Mouse (Mus musculus): Measurements from ENCODE around the gene Bpnt1. TPM values are rescaled to one million over a fixed set of nuclear protein-coding genes. Genes with fewer than 3 reads are reported as not detected.
A peak's percentile ranks its signal among the peaks of the same experiment; 100 is the strongest.

The Bpnt1 gene
- polyA plus RNA-seq, 1 experiment from 2014 or later, result 32.3 TPM

MicroRNA genes within 50 kb of the gene (microRNA counts, 519-probe panel; counts per million panel counts)
- 2,183 counts per million, percentile 26 among the panel's probes with 10 or more counts for microRNA mmu-miR-194

Small RNA genes within 50 kb of the gene (microRNA-seq; reads per million reads assigned to microRNA genes)
- 1.3 reads per million for gene Mir194-1
- 9.6 reads per million, percentile 28 among the genes with 10 or more reads in this experiment for gene Mir215

Other genes with a start within 250 kb of the Bpnt1 start
- gene Rab3gap2, start 128.0 kb upstream of the Bpnt1 start, polyA plus RNA-seq (2015; fragmentation: Nextera tagmentation; extraction: Ambion mirVana), result 20.8 and 20.9 TPM in 2 replicates
- gene Iars2, start 2.8 kb upstream of the Bpnt1 start, polyA plus RNA-seq (2015; fragmentation: Nextera tagmentation; extraction: Ambion mirVana), result 28.4 and 28.9 TPM in 2 replicates
- gene Eprs, start 30.9 kb downstream of the Bpnt1 start, polyA plus RNA-seq (2015; fragmentation: Nextera tagmentation; extraction: Ambion mirVana), result 143 and 148 TPM in 2 replicates
- gene Slc30a10, start 122.7 kb downstream of the Bpnt1 start, polyA plus RNA-seq (2015; fragmentation: Nextera tagmentation; extraction: Ambion mirVana), result 0.11 TPM in 1 of 2 replicates, not detected in the other